17 mouse cellular contexts compared by ENCODE assay signal in genomic region chr17:47698156-47698555, GRCm38 (mm10). TPM values are rescaled to one million over a fixed set of nuclear protein-coding genes. Genes with fewer than 3 reads are reported as not detected.
"Had no signal": no experiment of that assay in that cellular context is flagged by ENCODE, and none has a peak within 500 bp of the region (broad histone marks: within the 10 kb centered on the region; RNA-seq: fewer than 3 reads in every experiment).

No protein-coding gene starts in this region.

- H3K4me2 ChIP-seq: limb, embryonic 15.5 days; liver, embryonic 12.5 days; midbrain, embryonic 12.5 days; neural tube, embryonic 13.5 days had no signal

- H3K27ac ChIP-seq: limb, embryonic 15.5 days; liver, embryonic 12.5 days; midbrain, embryonic 12.5 days; neural tube, embryonic 13.5 days had no signal

- ATAC-seq: intestine, embryonic 16.5 days; liver, embryonic 12.5 days; midbrain, embryonic 16.5 days had no signal

- DNase-seq: layer of hippocampus, adult 9-11 months; layer of hippocampus, postnatal 36 days; lung, adult 18-20 months; right cerebral cortex, adult 18-20 months; right cerebral cortex, postnatal 25 days; thymus, postnatal 4 days had no signal

- H3K9me3 ChIP-seq: limb, embryonic 15.5 days; liver, embryonic 12.5 days; midbrain, embryonic 12.5 days; neural tube, embryonic 13.5 days had no signal

- H3K9ac ChIP-seq: limb, embryonic 15.5 days; liver, embryonic 12.5 days; midbrain, embryonic 12.5 days; neural tube, embryonic 13.5 days had no signal

- H3K4me3 ChIP-seq: limb, embryonic 15.5 days; liver, embryonic 12.5 days; midbrain, embryonic 12.5 days; neural tube, embryonic 13.5 days had no signal

- H3K36me3 ChIP-seq: liver, embryonic 12.5 days had no signal

RNA-seq across cellular contexts. Expression of gene Prickle4, which starts 3.6 kb away (rescaled TPM):
- total RNA-seq: megakaryocyte-erythroid progenitor cell, adult 5-6 weeks had no signal
- polyA plus RNA-seq: liver, embryonic 12.5 days had no signal

RNA-seq across cellular contexts. Expression of gene Pgc, which starts 28.5 kb away (rescaled TPM):
- total RNA-seq: layer of hippocampus, adult 18-20 months; layer of hippocampus, postnatal 36 days; left cerebral cortex, adult 8-10 months; left cerebral cortex, postnatal 25 days; megakaryocyte-erythroid progenitor cell, adult 5-6 weeks had no signal
- polyA plus RNA-seq: limb, embryonic 11.5 days; liver, embryonic 12.5 days; midbrain, embryonic 12.5 days; neural tube, embryonic 13.5 days had no signal
